ENCODE assay signal across 10 mouse cellular contexts in genomic region chr7:6358937-6359590, GRCm38 (mm10). TPM values are rescaled to one million over a fixed set of nuclear protein-coding genes. Genes with fewer than 3 reads are reported as not detected.
DNase-seq lines count a peak whose midpoint lies in the region; ATAC-seq and TF ChIP-seq lines count a peak whose summit lies in the region.
"Had no signal": no experiment of that assay in that cellular context is flagged by ENCODE, and none has a peak within 500 bp of the region (broad histone marks: within the 10 kb centered on the region; RNA-seq: fewer than 3 reads in every experiment).

No protein-coding gene starts in this region.

- dilution Hi-C loops in CH12.LX (cut with MboI; ENCODE audit: extremely low pct_ligation_motif_present, extremely low pct_unique_long_range_greater_than_20kb, low sequenced_read_pairs): no loop called here

- TF ChIP-seq EP300 in CH12.LX (IDR thresholded peaks at IDR 0.05; ENCODE audit: low read length): no peak
- no peak for TF ChIP-seq EP300 in heart, postnatal 0 days (IDR thresholded peaks at IDR 0.05; ENCODE audit: low read depth)

- peaks cover 6% of the 10 kb centered on the region for H3K4me1 ChIP-seq in kidney, adult 2 months (ENCODE audit: control insufficient read depth, insufficient read depth, low read length)
- no peaks in the 10 kb centered on the region for H3K4me1 ChIP-seq in kidney, embryonic 14.5 days (ENCODE audit: control insufficient read depth, insufficient read depth, low read length)
- no peaks in the 10 kb centered on the region for H3K4me1 ChIP-seq in CH12.LX (ENCODE audit: control insufficient read depth in 1 of 2, insufficient read depth in 2 of 2)
- H3K4me1 ChIP-seq in bone marrow, adult 2 months (ENCODE audit: control insufficient read depth, insufficient read depth, low read length): no peaks in the 10 kb centered on the region; the same call in 1 of the 2 replicates
- peaks cover 4% of the 10 kb centered on the region; the same call in 1 of the 2 replicates for H3K4me1 ChIP-seq in heart, postnatal 0 days (ENCODE audit: control insufficient read depth, insufficient read depth)

- no peak overlapping the region for H3K4me2 ChIP-seq in kidney, embryonic 14.5 days (replicated peaks; ENCODE audit: low read depth, low read length)
- H3K4me2 ChIP-seq in CH12.LX (ENCODE audit: insufficient read depth, low read depth, poor library complexity, severe bottlenecking): no peak overlapping the region
- no peak overlapping the region for H3K4me2 ChIP-seq in heart, postnatal 0 days (ENCODE audit: low read depth, low read length)
- H3K4me2 ChIP-seq: embryonic facial prominence, embryonic 15.5 days; lung, embryonic 15.5 days had no signal

- peak; percentile 60 for DNase-seq in kidney, adult 2 months
- DNase-seq in CH12.LX (ENCODE audit: extremely low read depth): peak; percentile 45
- DNase-seq in heart, postnatal 0 days (ENCODE audit: low spot score): peak; percentile 85
- DNase-seq in naive thymus-derived CD4-positive, alpha-beta T cell, adult 2 months (ENCODE audit: low read depth): peak; percentile 87
- no peak for DNase-seq in frontal cortex, postnatal 10 days (ENCODE audit: low spot score in 2 of 2)
- no peak for DNase-seq in layer of hippocampus, postnatal 10 days (ENCODE audit: low spot score in 2 of 2)

- H3K36me3 ChIP-seq in kidney, adult 2 months (ENCODE audit: control insufficient read depth, insufficient read depth, low read length): no peaks in the 10 kb centered on the region
- H3K36me3 ChIP-seq in kidney, embryonic 14.5 days (ENCODE audit: control insufficient read depth, insufficient read depth, low read length): 0 out of 2 replicates have a peak, but pooled peaks cover under 1% of the 10 kb centered on the region
- no peaks in the 10 kb centered on the region for H3K36me3 ChIP-seq in CH12.LX (replicated peaks in 1 of 2; ENCODE audit: control insufficient read depth in 1 of 2, insufficient read depth in 1 of 2, low read length in 1 of 2)
- no peaks in the 10 kb centered on the region for H3K36me3 ChIP-seq in heart, postnatal 0 days (replicated peaks; ENCODE audit: control insufficient read depth, insufficient read depth, low read length)
- H3K36me3 ChIP-seq: lung, embryonic 15.5 days had no signal

- H3K27me3 ChIP-seq in kidney, adult 2 months (replicated peaks; ENCODE audit: control insufficient read depth, insufficient read depth, low read length): no peaks in the 10 kb centered on the region
- no peaks in the 10 kb centered on the region for H3K27me3 ChIP-seq in kidney, embryonic 14.5 days (ENCODE audit: control insufficient read depth, insufficient read depth, low read length)
- peaks cover 27% of the 10 kb centered on the region for H3K27me3 ChIP-seq in CH12.LX (replicated peaks)
- H3K27me3 ChIP-seq in heart, postnatal 0 days (ENCODE audit: control insufficient read depth, insufficient read depth, low read length): no peaks in the 10 kb centered on the region
- H3K27me3 ChIP-seq: embryonic facial prominence, embryonic 15.5 days; lung, embryonic 15.5 days had no signal

- TF ChIP-seq POLR2A in kidney, adult 2 months (IDR thresholded peaks at IDR 0.05; ENCODE audit: low read depth, low read length): no peak
- no peak for TF ChIP-seq POLR2A in CH12.LX (IDR thresholded peaks at IDR 0.05; ENCODE audit: low read depth, low read length)
- no peak for TF ChIP-seq POLR2A in bone marrow, adult 2 months (IDR thresholded peaks at IDR 0.05; ENCODE audit: borderline replicate concordance, control insufficient read depth, low read depth, low read length)

- in situ Hi-C loops in CH12.LX (cut with MboI; ENCODE audit: low pct_ligation_motif_present, low pct_unique_long_range_greater_than_20kb, low sequenced_read_pairs): loop anchor here (25.0 kb wide), 2 partner anchors 303 to 553 kb away; no protein-coding TSS in a partner anchor

- no peak overlapping the region for H3K27ac ChIP-seq in kidney, adult 2 months (ENCODE audit: insufficient read depth, low read depth, low read length)
- H3K27ac ChIP-seq in kidney, embryonic 14.5 days (ENCODE audit: low read depth, low read length): no peak overlapping the region
- no peak overlapping the region for H3K27ac ChIP-seq in CH12.LX (ENCODE audit: insufficient read depth, low read depth)
- no peak overlapping the region for H3K27ac ChIP-seq in bone marrow, adult 2 months (ENCODE audit: control insufficient read depth, insufficient read depth, low read depth, low read length, poor library complexity)
- no peak overlapping the region for H3K27ac ChIP-seq in heart, postnatal 0 days (ENCODE audit: low read depth)
- H3K27ac ChIP-seq: embryonic facial prominence, embryonic 15.5 days; lung, embryonic 15.5 days had no signal

- WGBS in kidney, adult 2 months: 51% methylated on average over 10 of the region's 10 CpGs
- WGBS in kidney, embryonic 14.5 days: 54% methylated on average over 10 of the region's 10 CpGs
- WGBS in bone marrow, adult 2 months: 57% methylated on average over 10 of the region's 10 CpGs
- WGBS in heart, postnatal 0 days: 49% methylated on average over 10 of the region's 10 CpGs

- ATAC-seq in kidney, embryonic 14.5 days (ENCODE audit: low FRiP score, low TSS enrichment): no peak
- ATAC-seq in heart, postnatal 0 days (ENCODE audit: insufficient read depth, low read depth): no peak

- H3K79me2 ChIP-seq in CH12.LX (replicated peaks; ENCODE audit: control insufficient read depth, extremely low read depth, insufficient read depth, poor library complexity, severe bottlenecking): no peaks in the 10 kb centered on the region

- peak; percentile 83 for TF ChIP-seq RAD21 in CH12.LX (IDR thresholded peaks at IDR 0.05; ENCODE audit: low read depth, low read length)

- 0 out of 2 replicates have a peak, but pooled peaks have one; percentile 11 for TF ChIP-seq CTCF in kidney, adult 2 months (conservative IDR thresholded peaks at IDR 0.05; ENCODE audit: insufficient read depth, insufficient read length, low read depth, low read length)
- peak; percentile 30 to 71; a peak in 3 of 4 replicates for TF ChIP-seq CTCF in CH12.LX (conservative IDR thresholded peaks at IDR 0.05 in 1 of 2, IDR thresholded peaks at IDR 0.05 in 1 of 2; ENCODE audit: low read depth in 2 of 2, low read length in 2 of 2)
- TF ChIP-seq CTCF in bone marrow, adult 2 months (IDR thresholded peaks at IDR 0.05; ENCODE audit: control insufficient read depth, insufficient read depth, low read length): 0 out of 2 replicates have a peak, but pooled peaks have one; percentile 6
- peak; percentile 74 for TF ChIP-seq CTCF in heart, postnatal 0 days (IDR thresholded peaks at IDR 0.05; ENCODE audit: low read depth)

- H3K9me3 ChIP-seq in kidney, embryonic 14.5 days (ENCODE audit: control insufficient read depth, low read length): no peaks in the 10 kb centered on the region
- peaks cover 10% of the 10 kb centered on the region for H3K9me3 ChIP-seq in CH12.LX (replicated peaks; ENCODE audit: low read length)
- H3K9me3 ChIP-seq in heart, postnatal 0 days (replicated peaks; ENCODE audit: control insufficient read depth, low read length): no peaks in the 10 kb centered on the region
- H3K9me3 ChIP-seq: embryonic facial prominence, embryonic 15.5 days; lung, embryonic 15.5 days had no signal

- H3K9ac ChIP-seq in kidney, embryonic 14.5 days (ENCODE audit: low read depth, low read length): no peak overlapping the region
- H3K9ac ChIP-seq in CH12.LX (ENCODE audit: insufficient read depth, low read depth): no peak overlapping the region
- no peak overlapping the region for H3K9ac ChIP-seq in heart, postnatal 0 days (replicated peaks; ENCODE audit: low read depth, low read length)
- H3K9ac ChIP-seq: embryonic facial prominence, embryonic 15.5 days; lung, embryonic 15.5 days had no signal

- H3K4me3 ChIP-seq in kidney, adult 2 months (ENCODE audit: insufficient read depth, low read depth, low read length): no peak overlapping the region
- no peak overlapping the region for H3K4me3 ChIP-seq in kidney, embryonic 14.5 days (ENCODE audit: low read length)
- no peak overlapping the region for H3K4me3 ChIP-seq in CH12.LX (replicated peaks in 1 of 3; ENCODE audit: low read depth in 2 of 3, low read length in 2 of 3, poor library complexity in 1 of 3)
- H3K4me3 ChIP-seq in bone marrow, adult 2 months (replicated peaks; ENCODE audit: control insufficient read depth, low read depth, low read length): no peak overlapping the region
- no peak overlapping the region for H3K4me3 ChIP-seq in heart, postnatal 0 days (ENCODE audit: low read depth, low read length)
- H3K4me3 ChIP-seq: embryonic facial prominence, embryonic 15.5 days; lung, embryonic 15.5 days had no signal

RNA-seq across cellular contexts. Expression of gene Zfp78, which starts 4.0 kb away (rescaled TPM):
- 0.45 and 0.46 TPM in 2 replicates for polyA plus RNA-seq in kidney, adult 2 months (2012; rRNA removed)
- 2.1 TPM in 2 replicates for polyA plus RNA-seq in kidney, embryonic 14.5 days (2014; fragmentation: Nextera tagmentation; extraction: Ambion mirVana)
- total RNA-seq in CH12.LX (2012; rRNA removed) (not detected in 2 replicates), CH12.LX (2014; rRNA removed) (not detected in 2 replicates)
- not detected in 2 replicates for polyA plus RNA-seq in CH12.LX (2012; ENCODE audit: insufficient read length, low read depth)
- 0.45 and 1.0 TPM in 2 replicates for polyA plus RNA-seq in bone marrow, adult 2 months (2011; ENCODE audit: insufficient read depth, insufficient read length, low replicate concordance, missing spikeins)
- 0.11 TPM in 1 of 2 replicates, not detected in the other for total RNA-seq in heart, postnatal 0 days (2014; rRNA removed; ENCODE audit: low replicate concordance)
- polyA plus RNA-seq in heart, postnatal 0 days (2015; fragmentation: Nextera tagmentation; extraction: Ambion mirVana): 0.94 and 1.3 TPM in 2 replicates
- total RNA-seq in layer of hippocampus, postnatal 10 days (2021): 1 to 10 TPM; 5.2 to 5.8 TPM

RNA-seq across cellular contexts. Expression of gene Gm3854, which starts 15.5 kb away (rescaled TPM):
- 0.19 and 0.28 TPM in 2 replicates for polyA plus RNA-seq in kidney, adult 2 months (2012; rRNA removed)
- polyA plus RNA-seq in kidney, embryonic 14.5 days (2014; fragmentation: Nextera tagmentation; extraction: Ambion mirVana): 2.6 TPM in 2 replicates
- total RNA-seq in CH12.LX (2012; rRNA removed): not detected in 2 replicates
- total RNA-seq in CH12.LX (2014; rRNA removed): not detected in 2 replicates
- not detected in 2 replicates for polyA plus RNA-seq in CH12.LX (2012; ENCODE audit: insufficient read length, low read depth)
- not detected in 2 replicates for polyA plus RNA-seq in bone marrow, adult 2 months (2011; ENCODE audit: insufficient read depth, insufficient read length, low replicate concordance, missing spikeins)
- not detected in 2 replicates for total RNA-seq in heart, postnatal 0 days (2014; rRNA removed; ENCODE audit: low replicate concordance)
- 0.44 and 0.51 TPM in 2 replicates for polyA plus RNA-seq in heart, postnatal 0 days (2015; fragmentation: Nextera tagmentation; extraction: Ambion mirVana)
- total RNA-seq in layer of hippocampus, postnatal 10 days (2021): 1 to 10 TPM; 5.6 to 6.8 TPM

RNA-seq across cellular contexts. Expression of gene Zfp28, which starts 24.0 kb away (rescaled TPM):
- 2.0 TPM in 2 replicates for polyA plus RNA-seq in kidney, adult 2 months (2012; rRNA removed)
- polyA plus RNA-seq in kidney, embryonic 14.5 days (2014; fragmentation: Nextera tagmentation; extraction: Ambion mirVana): 7.5 and 8.7 TPM in 2 replicates
- total RNA-seq in CH12.LX (2012; rRNA removed) (0.88 and 1.1 TPM in 2 replicates), CH12.LX (2014; rRNA removed) (0.82 and 2.5 TPM in 2 replicates)
- 1.2 TPM in 2 replicates for polyA plus RNA-seq in CH12.LX (2012; ENCODE audit: insufficient read length, low read depth)
- polyA plus RNA-seq in bone marrow, adult 2 months (2011; ENCODE audit: insufficient read depth, insufficient read length, low replicate concordance, missing spikeins): 1.2 and 3.0 TPM in 2 replicates
- 2.5 and 5.3 TPM in 2 replicates for total RNA-seq in heart, postnatal 0 days (2014; rRNA removed; ENCODE audit: low replicate concordance)
- 6.9 and 8.0 TPM in 2 replicates for polyA plus RNA-seq in heart, postnatal 0 days (2015; fragmentation: Nextera tagmentation; extraction: Ambion mirVana)
- total RNA-seq in layer of hippocampus, postnatal 10 days (2021): 10 to 100 TPM in 1 of 2 experiments, 1 to 10 TPM in 1; 8.6 to 10.3 TPM

RNA-seq across cellular contexts. Expression of gene Zfp583, which starts 28.0 kb away (rescaled TPM):
- polyA plus RNA-seq in kidney, adult 2 months (2012; rRNA removed): 0.36 and 0.45 TPM in 2 replicates
- polyA plus RNA-seq in kidney, embryonic 14.5 days (2014; fragmentation: Nextera tagmentation; extraction: Ambion mirVana): 4.1 and 5.5 TPM in 2 replicates
- total RNA-seq in CH12.LX (2012; rRNA removed) (not detected in 2 replicates), CH12.LX (2014; rRNA removed) (not detected in 2 replicates)
- polyA plus RNA-seq in CH12.LX (2012; ENCODE audit: insufficient read length, low read depth): not detected in 2 replicates
- 1.0 TPM in 1 of 2 replicates, not detected in the other for polyA plus RNA-seq in bone marrow, adult 2 months (2011; ENCODE audit: insufficient read depth, insufficient read length, low replicate concordance, missing spikeins)
- total RNA-seq in heart, postnatal 0 days (2014; rRNA removed; ENCODE audit: low replicate concordance): 3.1 TPM in 1 of 2 replicates, not detected in the other
- polyA plus RNA-seq in heart, postnatal 0 days (2015; fragmentation: Nextera tagmentation; extraction: Ambion mirVana): 2.6 and 3.1 TPM in 2 replicates
- 10 to 100 TPM; 17.6 to 17.8 TPM for total RNA-seq in layer of hippocampus, postnatal 10 days (2021)

RNA-seq across cellular contexts. Expression of gene Smim17, which starts 39.5 kb away (rescaled TPM):
- 0.03 TPM in 1 of 2 replicates, not detected in the other for polyA plus RNA-seq in kidney, adult 2 months (2012; rRNA removed)
- not detected in 2 replicates for polyA plus RNA-seq in kidney, embryonic 14.5 days (2014; fragmentation: Nextera tagmentation; extraction: Ambion mirVana)
- not detected in 2 replicates for total RNA-seq in CH12.LX (2012; rRNA removed)
- total RNA-seq in CH12.LX (2014; rRNA removed): not detected in 2 replicates
- polyA plus RNA-seq in CH12.LX (2012; ENCODE audit: insufficient read length, low read depth): not detected in 2 replicates
- not detected in 2 replicates for polyA plus RNA-seq in bone marrow, adult 2 months (2011; ENCODE audit: insufficient read depth, insufficient read length, low replicate concordance, missing spikeins)
- not detected in 2 replicates for total RNA-seq in heart, postnatal 0 days (2014; rRNA removed; ENCODE audit: low replicate concordance)
- 0.12 and 0.21 TPM in 2 replicates for polyA plus RNA-seq in heart, postnatal 0 days (2015; fragmentation: Nextera tagmentation; extraction: Ambion mirVana)
- 10 to 100 TPM; 18.5 to 19.0 TPM for total RNA-seq in layer of hippocampus, postnatal 10 days (2021)
- polyA plus RNA-seq: lung, embryonic 15.5 days had no signal

Comparison
In these comparisons a context has a peak if more than half of its experiments do, and no peak if none do; other contexts are left out.
1. DNase-seq: peak in kidney, adult 2 months (single experiment), CH12.LX (single experiment), heart, postnatal 0 days (single experiment) and naive thymus-derived CD4-positive, alpha-beta T cell, adult 2 months (single experiment); none in frontal cortex, postnatal 10 days (0 of 2) and layer of hippocampus, postnatal 10 days (0 of 2).
2. CTCF ChIP-seq: peak in every context shown above with its lines; median percentile 74 in heart, postnatal 0 days; 50 in CH12.LX; 11 in kidney, adult 2 months; 6 in bone marrow, adult 2 months.